Mouse (Mus musculus): ENCODE results near the gene Smtnl1. TPM values are rescaled to one million over a fixed set of nuclear protein-coding genes. Genes with fewer than 3 reads are reported as not detected.
A peak's percentile ranks its signal among the peaks of the same experiment; 100 is the strongest.

Smtnl1 gene
- polyA plus RNA-seq, 1 experiment from 2014 or later = not detected

GRCm38 (mm10) chr2:84851130-84852040, 28.9 kb upstream of the Smtnl1 start:
- peak; percentile 25; the same call in 1 of the 2 replicates for ATAC-seq (ENCODE audit: low FRiP score)
- H3K4me2 ChIP-seq = peak overlapping the region; percentile 39
- peaks cover 9% of the 10 kb centered on the region; the same call in 1 of the 2 replicates for H3K4me1 ChIP-seq
- no peak overlapping the region for H3K9ac ChIP-seq (replicated peaks)
- H3K36me3 ChIP-seq = no peaks in the 10 kb centered on the region
- 33% methylated on average over 23 of the region's 23 CpGs for WGBS
- H3K4me3 ChIP-seq (replicated peaks) = no peak overlapping the region
- no peak overlapping the region for H3K27ac ChIP-seq (replicated peaks)
- no peaks in the 10 kb centered on the region for H3K27me3 ChIP-seq (replicated peaks)
- no peaks in the 10 kb centered on the region for H3K9me3 ChIP-seq (replicated peaks)

- Histone ChIP-seq H3K9ac (replicated peaks) (no peak overlapping the region), H3K4me2 (peak overlapping the region; percentile 39), H3K4me1 (peaks cover 9% of the 10 kb centered on the region; the same call in 1 of the 2 replicates), H3K27ac (replicated peaks) (no peak overlapping the region), H3K36me3 (no peaks in the 10 kb centered on the region), H3K27me3 (replicated peaks) (no peaks in the 10 kb centered on the region), H3K9me3 (replicated peaks) (no peaks in the 10 kb centered on the region), H3K4me3 (replicated peaks) (no peak overlapping the region)
- 65% methylated on average over 7 of the region's 7 CpGs for WGBS
- no peak for ATAC-seq (ENCODE audit: low FRiP score)
Observed at GRCm38 (mm10) chr2:84850407-84851129, 28.1 kb upstream of the Smtnl1 start.

GRCm38 (mm10) chr2:84845226-84845625, 22.8 kb upstream of the Smtnl1 start:
- WGBS = 90% methylated on average over 1 of the region's 1 CpGs
- no peak for ATAC-seq (ENCODE audit: low FRiP score)
- no peak overlapping the region for H3K27ac ChIP-seq (replicated peaks)
- H3K4me1 ChIP-seq = peaks cover 10% of the 10 kb centered on the region
- peaks cover 20% of the 10 kb centered on the region for H3K27me3 ChIP-seq (replicated peaks)
- no peaks in the 10 kb centered on the region for H3K9me3 ChIP-seq (replicated peaks)
- H3K4me2 ChIP-seq = no peak overlapping the region
- H3K36me3 ChIP-seq = no peaks in the 10 kb centered on the region
- H3K4me3 ChIP-seq (replicated peaks) = no peak overlapping the region
- H3K9ac ChIP-seq (replicated peaks) = no peak overlapping the region

- no peak for ATAC-seq (ENCODE audit: low FRiP score)
- Histone ChIP-seq H3K27me3 (replicated peaks) (peaks cover 36% of the 10 kb centered on the region), H3K27ac (replicated peaks) (no peak overlapping the region), H3K4me3 (replicated peaks) (no peak overlapping the region), H3K4me2 (no peak overlapping the region), H3K4me1 (peaks cover 25% of the 10 kb centered on the region), H3K36me3 (no peaks in the 10 kb centered on the region), H3K9me3 (replicated peaks) (no peaks in the 10 kb centered on the region), H3K9ac (replicated peaks) (no peak overlapping the region)
- WGBS = 88% methylated on average over 6 of the region's 6 CpGs
Observed at GRCm38 (mm10) chr2:84843654-84844053, 21.2 kb upstream of the Smtnl1 start.

DNA sequence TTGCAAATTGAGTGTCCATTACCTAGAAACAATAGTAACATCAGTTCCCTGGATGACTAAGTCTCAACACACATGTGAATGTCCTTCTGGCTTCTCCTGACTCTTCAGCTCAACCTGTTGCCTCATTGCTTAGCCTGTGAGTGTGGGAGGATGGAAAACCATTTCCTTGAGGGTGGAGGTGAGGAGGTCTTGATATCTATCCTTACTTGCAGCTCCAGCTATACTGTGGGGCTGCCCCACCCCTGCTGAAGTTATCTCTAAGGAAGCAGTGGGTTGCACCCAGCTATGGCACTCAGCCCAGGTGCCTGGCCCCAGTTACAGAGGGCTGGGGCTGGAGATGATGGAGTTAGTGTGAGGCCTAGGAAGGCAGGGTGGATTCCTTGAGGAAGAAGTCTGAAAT, 19.5 kb upstream of the Smtnl1 start:
- H3K9me3 ChIP-seq (replicated peaks) = no peaks in the 10 kb centered on the region
- no peak overlapping the region for H3K9ac ChIP-seq (replicated peaks)
- no peak for ATAC-seq (ENCODE audit: low FRiP score)
- peaks cover 25% of the 10 kb centered on the region for H3K4me1 ChIP-seq
- H3K27ac ChIP-seq (replicated peaks) = no peak overlapping the region
- peaks cover 53% of the 10 kb centered on the region for H3K27me3 ChIP-seq (replicated peaks)
- no peak overlapping the region for H3K4me3 ChIP-seq (replicated peaks)
- H3K4me2 ChIP-seq = 0 out of 2 replicates have a peak overlapping the region, but pooled peaks have one; percentile 94
- no peaks in the 10 kb centered on the region for H3K36me3 ChIP-seq

DNA sequence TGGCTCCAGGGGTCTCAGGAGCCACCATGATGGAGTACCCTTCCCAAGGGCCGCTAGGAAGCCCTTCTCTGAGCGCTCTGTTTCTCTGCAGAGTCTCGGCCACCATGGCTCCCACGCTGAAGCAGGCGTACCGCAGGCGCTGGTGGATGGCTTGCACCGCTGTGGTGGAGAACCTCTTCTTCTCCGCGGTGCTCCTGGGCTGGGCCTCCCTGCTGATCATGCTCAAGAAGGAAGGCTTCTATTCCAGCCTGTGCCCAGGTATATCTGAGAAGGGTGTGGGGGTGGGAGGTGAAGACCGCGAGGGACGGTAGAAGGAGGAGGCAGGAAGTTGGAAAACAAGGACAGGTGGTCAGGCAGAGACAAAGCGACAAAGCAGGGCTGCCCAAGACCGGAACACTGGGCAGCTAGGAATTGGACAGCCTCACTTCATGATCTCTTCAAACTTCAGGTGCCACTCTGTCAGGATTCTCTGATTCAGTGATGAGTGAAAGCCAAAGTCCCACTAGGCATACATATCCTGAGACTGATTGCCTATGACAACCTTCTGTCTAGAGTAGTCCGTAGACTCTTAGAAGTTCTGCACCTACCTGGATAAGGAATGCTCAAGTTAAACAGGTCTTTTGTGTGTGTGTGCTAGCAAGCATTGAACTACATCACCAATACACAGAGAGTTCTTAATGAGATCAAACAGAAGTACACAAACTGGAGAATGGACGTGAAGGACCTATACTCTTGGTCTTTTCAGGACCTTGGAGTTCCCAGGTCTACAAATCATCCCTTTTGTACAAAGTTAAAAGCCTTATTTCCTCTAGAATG, 18.5 kb upstream of the Smtnl1 start:
- no peaks in the 10 kb centered on the region for H3K9me3 ChIP-seq (replicated peaks)
- ATAC-seq (ENCODE audit: low FRiP score) = peak; percentile 58
- peaks cover 25% of the 10 kb centered on the region for H3K4me1 ChIP-seq
- peaks cover 55% of the 10 kb centered on the region for H3K27me3 ChIP-seq (replicated peaks)
- H3K4me3 ChIP-seq (replicated peaks) = peak overlapping the region; percentile 48
- 8% methylated on average over 17 of the region's 17 CpGs for WGBS
- 0 out of 2 replicates have a peak overlapping the region, but pooled peaks have one; percentile 56 for H3K27ac ChIP-seq (replicated peaks)
- peak overlapping the region; percentile 94 for H3K4me2 ChIP-seq
- peak overlapping the region; percentile 48 for H3K9ac ChIP-seq (replicated peaks)
- no peaks in the 10 kb centered on the region for H3K36me3 ChIP-seq

GRCm38 (mm10) chr2:84840016-84840747, 17.7 kb upstream of the Smtnl1 start:
- Histone ChIP-seq H3K27ac (replicated peaks) (peak overlapping the region; percentile 56; the same call in 1 of the 2 replicates), H3K4me3 (replicated peaks) (peak overlapping the region; percentile 48), H3K4me2 (peak overlapping the region; percentile 94), H3K27me3 (replicated peaks) (peaks cover 58% of the 10 kb centered on the region), H3K9me3 (replicated peaks) (no peaks in the 10 kb centered on the region), H3K9ac (replicated peaks) (peak overlapping the region; percentile 48), H3K36me3 (no peaks in the 10 kb centered on the region), H3K4me1 (peaks cover 25% of the 10 kb centered on the region)
- under 1% methylated on average over 49 of the region's 54 CpGs for WGBS
- peak; percentile 74 for ATAC-seq (ENCODE audit: low FRiP score)

DNA sequence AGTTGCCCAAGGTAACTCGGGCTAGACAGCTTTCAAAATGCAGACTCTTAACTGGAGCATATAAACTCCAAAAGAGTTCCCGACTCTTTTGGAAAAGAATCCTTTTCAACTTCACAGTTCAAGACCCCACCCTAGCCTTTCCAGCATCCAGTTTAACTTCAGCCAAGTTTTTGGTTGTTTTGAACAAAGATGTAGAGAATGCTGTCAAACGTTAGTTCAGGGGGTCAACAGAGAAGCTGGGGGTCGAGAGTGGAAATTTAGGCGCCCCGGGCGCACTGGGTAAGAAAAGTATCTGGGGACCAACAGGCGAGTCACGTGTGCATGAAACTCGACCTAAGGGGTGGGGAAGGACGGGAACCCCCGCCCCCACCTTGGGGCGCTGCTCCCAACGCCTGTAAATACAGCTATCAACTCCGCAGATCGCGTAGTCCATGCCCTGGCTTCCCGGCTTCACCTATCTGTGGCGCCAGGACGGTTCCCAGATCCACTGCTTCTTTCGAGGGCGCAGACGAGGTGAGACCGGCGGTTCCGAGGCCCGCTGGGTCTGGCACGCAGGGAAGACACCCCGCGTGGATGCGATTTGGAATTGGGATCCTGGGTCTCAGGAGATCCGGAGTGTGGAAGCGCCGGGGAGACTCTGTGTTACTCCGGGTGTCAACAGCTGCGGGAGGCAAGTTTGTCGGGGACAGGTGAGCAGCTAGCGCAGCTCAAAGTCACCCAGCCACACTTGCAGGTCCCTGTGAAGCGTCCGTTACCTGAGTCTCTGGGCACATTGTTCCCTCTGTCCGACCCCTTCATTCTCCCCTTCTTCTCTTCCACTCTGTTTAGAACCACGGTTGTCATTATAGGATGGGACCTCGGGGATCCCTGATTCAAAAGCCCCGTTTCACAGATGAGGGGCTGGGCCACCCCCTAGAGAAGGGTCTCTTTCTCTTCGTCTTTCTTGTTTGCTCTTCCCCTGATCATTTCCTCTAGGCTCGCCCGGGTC, 16.8 kb upstream of the Smtnl1 start:
- Histone ChIP-seq H3K4me3 (replicated peaks) (peak overlapping the region; percentile 48), H3K4me1 (peaks cover 25% of the 10 kb centered on the region), H3K27ac (replicated peaks) (no peak overlapping the region), H3K4me2 (peak overlapping the region; percentile 94), H3K9ac (replicated peaks) (peak overlapping the region; percentile 48), H3K9me3 (replicated peaks) (no peaks in the 10 kb centered on the region), H3K36me3 (no peaks in the 10 kb centered on the region), H3K27me3 (replicated peaks) (peaks cover 60% of the 10 kb centered on the region)
- ATAC-seq (ENCODE audit: low FRiP score) = no peak
- WGBS = under 1% methylated on average over 47 of the region's 47 CpGs

- H3K27me3 ChIP-seq (replicated peaks) = peaks cover 60% of the 10 kb centered on the region
- H3K4me1 ChIP-seq = peaks cover 25% of the 10 kb centered on the region
- peak within 1 kb of the TSS; percentile 48 for H3K9ac ChIP-seq (replicated peaks)
- no peaks in the 10 kb centered on the region for H3K36me3 ChIP-seq
- peak within 1 kb of the TSS; percentile 48 for H3K4me3 ChIP-seq (replicated peaks)
- H3K4me2 ChIP-seq = peak within 1 kb of the TSS; percentile 94
- no peak within 1 kb of the TSS for H3K27ac ChIP-seq (replicated peaks)
- H3K9me3 ChIP-seq (replicated peaks) = no peaks in the 10 kb centered on the region
- no peak for ATAC-seq (ENCODE audit: low FRiP score)
- WGBS = 15% methylated on average over 10 of the region's 10 CpGs
Observed at GRCm38 (mm10) chr2:84838593-84838949, 16.1 kb upstream of the Smtnl1 start, which contains the start of gene Slc43a1. Gene Slc43a1 (plus strand): TSS chr2:84838850.
